Mouse (Mus musculus): ENCODE data around the gene Ift81.

The Ift81 gene

GRCm38 (mm10) chr5:122625565-122626252 lies 11.4 kb upstream of the Ift81 start:
- no peak for DNase-seq (ENCODE audit: low spot score in 2 of 2)

GRCm38 (mm10) chr5:122624952-122625479 lies 10.7 kb upstream of the Ift81 start:
- DNase-seq (ENCODE audit: low spot score in 2 of 2) = no peak

- DNase-seq (ENCODE audit: low spot score in 2 of 2) = no peak
Measured at GRCm38 (mm10) chr5:122623861-122624260, 9.5 kb upstream of the Ift81 start.

- no peak for DNase-seq (ENCODE audit: low spot score in 2 of 2)
Measured at GRCm38 (mm10) chr5:122622526-122622925, 8.2 kb upstream of the Ift81 start.

GRCm38 (mm10) chr5:122621376-122621886 lies 7.1 kb upstream of the Ift81 start:
- peak in 1 of 2 experiments; percentile 42 for DNase-seq (ENCODE audit: low spot score in 2 of 2)

- no peak for DNase-seq (ENCODE audit: low spot score in 2 of 2)
Measured at GRCm38 (mm10) chr5:122619686-122620296, 5.5 kb upstream of the Ift81 start.

- no peak for DNase-seq (ENCODE audit: low spot score in 2 of 2)
Measured at GRCm38 (mm10) chr5:122617718-122618117, 3.4 kb upstream of the Ift81 start.

- no peak for DNase-seq (ENCODE audit: low spot score in 2 of 2)
Measured at GRCm38 (mm10) chr5:122611651-122612050, 2.7 kb downstream of the Ift81 start.

GRCm38 (mm10) chr5:122604894-122605293 lies 9.4 kb downstream of the Ift81 start:
- DNase-seq (ENCODE audit: low spot score in 2 of 2) = no peak

- DNase-seq (ENCODE audit: low spot score in 2 of 2) = no peak
Measured at GRCm38 (mm10) chr5:122602233-122602632, 12.1 kb downstream of the Ift81 start.

GRCm38 (mm10) chr5:122595470-122595869 lies 18.8 kb downstream of the Ift81 start:
- DNase-seq (ENCODE audit: low spot score in 2 of 2) = no peak

- DNase-seq (ENCODE audit: low spot score in 2 of 2) = no peak
Measured at GRCm38 (mm10) chr5:122589891-122590290, 24.4 kb downstream of the Ift81 start.

GRCm38 (mm10) chr5:122585546-122585945 lies 28.8 kb downstream of the Ift81 start:
- DNase-seq (ENCODE audit: low spot score in 2 of 2) = no peak

GRCm38 (mm10) chr5:122584093-122584492 lies 30.2 kb downstream of the Ift81 start:
- no peak for DNase-seq (ENCODE audit: low spot score in 2 of 2)

- DNase-seq (ENCODE audit: low spot score in 2 of 2) = no peak
Measured at GRCm38 (mm10) chr5:122576683-122577329, 37.5 kb downstream of the Ift81 start.

GRCm38 (mm10) chr5:122572001-122572400 lies 42.3 kb downstream of the Ift81 start:
- DNase-seq (ENCODE audit: low spot score in 2 of 2) = no peak

- no peak for DNase-seq (ENCODE audit: low spot score in 2 of 2)
Measured at GRCm38 (mm10) chr5:122566626-122567025, 47.7 kb downstream of the Ift81 start.

- DNase-seq (ENCODE audit: low spot score in 2 of 2) = no peak
Measured at GRCm38 (mm10) chr5:122560654-122561053, 53.7 kb downstream of the Ift81 start.

GRCm38 (mm10) chr5:122558127-122558526 lies 56.2 kb downstream of the Ift81 start:
- no peak for DNase-seq (ENCODE audit: low spot score in 2 of 2)

- DNase-seq (ENCODE audit: low spot score in 2 of 2) = no peak
Measured at GRCm38 (mm10) chr5:122555107-122555506, 59.2 kb downstream of the Ift81 start.

GRCm38 (mm10) chr5:122552638-122553037 lies 61.7 kb downstream of the Ift81 start:
- DNase-seq (ENCODE audit: low spot score in 2 of 2) = no peak

- DNase-seq (ENCODE audit: low spot score in 2 of 2) = no peak
Measured at GRCm38 (mm10) chr5:122550460-122550859, 63.9 kb downstream of the Ift81 start.
